Mouse (Mus musculus): ENCODE data around the gene Slc7a1. TPM values are rescaled to one million over a fixed set of nuclear protein-coding genes. Genes with fewer than 3 reads are reported as not detected.

Gene Slc7a1
- 10 to 100 TPM; 16.2 to 17.7 TPM for total RNA-seq (2021)
- long read RNA-seq, experiment 1, partial matches to known transcripts, result 0 of 7 reads
- long read RNA-seq, experiment 1, other reads (novel, unspliced or antisense), result 7 of 7 reads
- long read RNA-seq, experiment 2, partial matches to known transcripts, result 1 of 4 reads
- long read RNA-seq, experiment 2, other reads (novel, unspliced or antisense), result 3 of 4 reads

DNA sequence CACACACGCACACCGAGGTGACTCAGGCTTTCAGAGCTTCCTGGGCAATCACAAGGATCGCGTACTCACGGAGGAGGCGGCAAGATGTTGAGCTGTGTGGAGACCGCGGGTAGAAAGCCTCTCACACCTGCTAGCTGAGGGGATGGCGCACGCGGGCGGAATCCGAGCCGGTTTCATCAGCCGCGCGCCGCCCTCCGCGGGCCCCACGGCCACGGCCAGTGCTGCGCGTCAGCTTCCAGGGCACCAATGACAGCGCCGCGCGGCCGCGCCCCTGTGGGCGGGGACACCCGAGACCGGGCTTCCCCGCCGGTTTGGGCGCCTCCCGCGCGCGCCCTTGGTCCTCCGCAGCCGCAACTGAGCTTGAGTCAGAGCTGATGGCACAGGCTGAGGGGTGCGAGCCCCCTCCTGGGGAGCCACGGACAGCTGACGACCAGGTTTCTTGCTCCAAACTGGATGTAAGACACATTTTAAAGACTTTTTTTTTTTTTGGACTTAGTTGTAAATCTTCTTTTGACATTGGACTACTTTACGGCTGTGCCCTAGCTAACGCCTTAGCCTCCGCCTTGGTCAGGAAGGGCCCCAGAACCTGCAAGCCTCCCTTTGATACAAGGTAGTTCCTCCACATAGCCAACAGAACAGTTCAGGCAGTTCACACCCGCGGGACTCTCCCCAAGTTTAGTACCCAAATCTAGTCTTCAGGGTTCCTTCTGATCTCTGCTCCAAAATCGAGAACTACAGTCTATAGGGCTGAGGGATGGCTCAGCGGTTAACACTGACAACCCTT is at the start of gene Slc7a1:
TSS of gene Slc7a1 (minus strand) at position 245 of the 784 bp plus-strand sequence.
- DNase-seq, result peak; percentile 92 to 94
- intact Hi-C loops (cut with DNase I), result loop anchor here (5.0 kb wide), 1 partner anchor 58 kb away; no protein-coding TSS in a partner anchor

GRCm38 (mm10) chr5:148444974-148445373 is 45.3 kb upstream of the Slc7a1 start:
- intact Hi-C loops (cut with DNase I), result loop anchor here (5.0 kb wide), 1 partner anchor 58 kb away; no protein-coding TSS in a partner anchor
- DNase-seq, result no peak

GRCm38 (mm10) chr5:148443734-148444133 is 44.0 kb upstream of the Slc7a1 start:
- intact Hi-C loops (cut with DNase I), result no loop called here
- peak; percentile 48 to 66 for DNase-seq

DNA sequence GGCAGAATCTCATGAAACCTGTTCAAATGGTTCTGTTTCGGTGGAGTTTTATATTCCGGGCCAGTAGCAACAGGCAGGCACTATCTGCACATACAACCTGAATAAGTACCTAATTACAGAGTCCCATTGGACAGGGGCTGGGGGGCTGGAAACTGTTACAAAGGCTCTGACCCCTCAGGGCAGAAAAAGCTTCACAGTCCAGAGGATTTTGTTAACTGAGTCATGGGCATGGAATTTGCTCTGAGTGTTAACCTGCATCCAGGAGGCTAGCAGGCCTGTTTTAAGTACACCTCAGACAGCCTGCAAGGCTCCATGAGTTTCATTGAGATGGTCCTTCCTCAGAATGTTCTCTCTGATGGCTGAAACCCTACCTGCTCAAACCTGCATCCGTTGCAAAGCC is 36.0 kb upstream of the Slc7a1 start:
- DNase-seq, result no peak
- intact Hi-C loops (cut with DNase I), result no loop called here

GRCm38 (mm10) chr5:148432121-148432520 is 32.4 kb upstream of the Slc7a1 start:
- intact Hi-C loops (cut with DNase I), result no loop called here
- DNase-seq, result no peak

GRCm38 (mm10) chr5:148428846-148429245 is 29.1 kb upstream of the Slc7a1 start:
- no peak for DNase-seq
- intact Hi-C loops (cut with DNase I), result no loop called here

GRCm38 (mm10) chr5:148425136-148425535 is 25.4 kb upstream of the Slc7a1 start:
- intact Hi-C loops (cut with DNase I), result no loop called here
- no peak for DNase-seq

- intact Hi-C loops (cut with DNase I), result no loop called here
- no peak for DNase-seq
These were observed 21.6 kb upstream of the Slc7a1 start for GRCm38 (mm10) chr5:148421326-148421725.

DNA sequence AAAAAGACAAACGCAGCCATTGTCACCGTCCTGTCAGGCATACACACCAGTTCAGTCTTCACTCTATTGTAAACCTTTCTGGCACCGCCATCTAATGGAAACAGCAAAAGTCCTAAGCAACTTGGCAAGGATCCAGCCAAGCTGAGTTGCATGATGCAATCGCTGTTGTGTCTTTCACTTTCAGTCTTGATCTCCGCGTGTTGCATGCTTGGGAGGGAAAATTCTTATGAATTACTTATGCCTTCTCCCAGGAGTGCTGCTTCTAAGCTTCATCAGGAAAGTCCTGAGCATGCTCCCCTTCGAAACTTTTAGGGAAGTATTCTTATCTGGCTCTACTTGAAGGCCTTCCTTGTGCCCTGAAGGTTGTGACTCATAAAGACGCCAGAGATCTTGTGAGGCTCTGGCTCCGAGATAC is 19.4 kb upstream of the Slc7a1 start:
- intact Hi-C loops (cut with DNase I), result no loop called here
- peak; percentile 30 to 61 for DNase-seq

DNA sequence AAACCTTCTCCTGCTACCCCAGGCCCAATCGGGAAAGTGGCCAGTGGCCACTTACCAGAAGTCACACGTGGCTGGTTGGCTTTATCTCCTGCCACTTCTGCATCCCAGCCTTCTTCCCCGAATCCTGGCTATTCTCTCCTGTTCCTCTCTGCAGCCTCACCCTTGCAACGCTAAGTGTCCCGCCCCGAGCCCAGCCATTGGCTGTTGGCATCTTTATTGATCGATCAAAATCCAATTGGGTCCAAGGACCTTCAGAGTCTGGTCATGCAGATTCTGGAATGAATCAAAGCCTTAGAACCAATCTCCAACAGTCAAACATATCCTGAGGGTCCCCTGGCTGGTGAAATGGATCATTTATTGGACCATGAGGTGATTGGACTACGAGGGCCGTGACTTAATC is 18.7 kb upstream of the Slc7a1 start:
- intact Hi-C loops (cut with DNase I), result no loop called here
- no peak for DNase-seq

GRCm38 (mm10) chr5:148417756-148418155 is 18.1 kb upstream of the Slc7a1 start:
- no peak for DNase-seq
- intact Hi-C loops (cut with DNase I), result no loop called here

DNA sequence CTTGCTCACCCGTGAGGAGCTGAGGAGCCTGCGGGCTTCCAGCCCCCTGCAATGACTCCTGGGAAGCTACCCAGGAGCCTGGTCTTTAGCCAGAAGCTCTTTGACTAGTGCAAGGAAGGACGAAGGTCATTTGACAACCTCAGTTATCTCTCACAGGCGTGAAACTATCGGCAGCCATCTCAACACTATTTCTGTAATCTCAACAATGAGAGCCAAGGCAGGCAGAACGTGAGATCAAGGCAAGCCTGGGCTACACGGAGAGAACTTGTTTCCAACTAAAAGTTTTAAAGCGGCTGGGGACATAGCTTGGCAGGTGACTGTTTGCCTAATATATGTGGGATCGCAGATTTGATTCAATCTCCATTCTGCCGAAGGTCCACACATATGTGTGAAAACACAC is 16.8 kb upstream of the Slc7a1 start:
- intact Hi-C loops (cut with DNase I), result no loop called here
- DNase-seq, result peak in 1 of 2 experiments; percentile 9

DNA sequence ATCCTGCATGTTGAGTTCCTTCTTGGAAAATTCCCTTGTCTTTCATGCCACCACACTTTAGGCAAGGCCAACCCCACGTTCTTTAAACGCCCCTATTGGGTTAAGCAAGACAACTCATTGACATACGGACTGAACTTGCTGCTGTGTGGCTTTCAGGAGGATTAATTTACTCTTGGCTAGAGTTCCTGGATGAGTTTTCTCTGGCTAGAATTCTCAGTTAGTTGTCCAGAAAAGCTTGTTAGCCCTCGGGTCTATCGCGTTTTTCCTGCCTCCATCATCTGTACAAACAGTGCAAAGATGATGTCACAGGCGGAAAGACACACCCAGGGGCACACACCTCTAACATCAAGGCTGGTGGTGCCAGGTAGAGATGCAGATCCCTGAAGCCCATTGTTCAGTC is 14.5 kb upstream of the Slc7a1 start:
- no peak for DNase-seq
- intact Hi-C loops (cut with DNase I), result no loop called here

DNA sequence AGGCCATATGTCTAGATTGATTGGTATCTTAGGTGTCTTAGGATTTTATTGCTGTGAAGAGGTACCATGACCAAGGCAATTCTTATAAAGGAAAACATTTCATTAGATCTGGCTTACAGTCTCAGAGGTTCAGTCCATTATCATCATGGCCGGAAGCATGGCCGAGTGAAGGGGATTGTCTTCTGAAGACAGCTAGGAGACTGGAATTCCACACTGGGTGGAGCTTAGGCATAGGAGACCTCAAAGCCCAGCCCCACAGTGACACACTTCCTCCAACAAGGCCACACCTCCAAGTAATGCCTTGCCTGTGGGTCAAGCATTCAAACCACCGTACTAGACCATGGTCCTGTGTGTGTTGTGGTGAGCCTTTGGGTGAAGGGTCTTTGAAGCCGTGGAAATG is 12.8 kb upstream of the Slc7a1 start:
- intact Hi-C loops (cut with DNase I), result no loop called here
- DNase-seq, result no peak

GRCm38 (mm10) chr5:148409465-148409864 is 9.8 kb upstream of the Slc7a1 start:
- peak; percentile 24 to 34 for DNase-seq

DNA sequence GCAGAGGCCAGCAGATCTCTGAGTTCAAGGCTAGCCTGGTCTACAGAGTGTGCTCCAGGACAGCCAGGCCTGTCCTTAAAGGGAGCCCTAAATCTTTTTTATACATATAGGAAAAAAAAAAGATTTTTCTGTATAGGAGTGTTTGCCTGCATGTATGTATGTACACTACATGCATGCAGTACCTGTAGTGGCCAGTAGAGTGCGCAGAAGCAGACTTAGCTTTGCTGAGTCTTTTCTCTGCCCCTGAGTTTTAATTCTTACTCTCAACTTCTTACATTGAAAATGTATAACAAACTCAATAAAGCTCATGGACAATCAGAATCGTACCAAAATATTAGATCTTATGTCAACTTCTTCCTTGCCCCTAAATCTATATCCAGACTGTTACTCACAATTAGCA is 7.2 kb upstream of the Slc7a1 start:
- intact Hi-C loops (cut with DNase I), result no loop called here

More at GRCm38 (mm10) chr5:148409465-148409864, 9.8 kb upstream of the Slc7a1 start:
- intact Hi-C loops (cut with DNase I), result no loop called here

DNA sequence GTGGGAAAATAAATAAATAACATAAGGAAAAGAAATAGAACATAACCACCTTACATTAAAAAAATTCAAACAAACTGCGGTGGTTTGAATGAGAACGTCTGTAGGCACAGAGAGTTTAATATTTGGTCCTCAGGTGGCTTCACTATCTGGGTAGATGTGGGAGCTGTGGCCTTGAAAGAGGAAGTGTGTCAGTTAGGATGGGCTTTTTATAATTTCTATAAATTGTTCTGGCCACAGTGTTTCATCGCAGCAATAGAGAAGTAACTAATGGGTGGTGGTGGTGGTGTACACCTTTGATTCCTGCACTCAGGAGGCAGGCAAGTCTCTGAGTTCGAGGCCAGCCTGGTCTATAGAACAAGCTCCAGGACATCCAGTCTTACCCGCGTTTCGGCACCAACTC is 4.8 kb upstream of the Slc7a1 start:
- DNase-seq, result no peak
- intact Hi-C loops (cut with DNase I), result no loop called here

More for the DNA sequence above, 7.2 kb upstream of the Slc7a1 start:
- no peak for DNase-seq

GRCm38 (mm10) chr5:148402641-148403040 is 2.9 kb upstream of the Slc7a1 start:
- intact Hi-C loops (cut with DNase I), result no loop called here
- no peak for DNase-seq

GRCm38 (mm10) chr5:148398766-148399659 is 691 bp downstream of the Slc7a1 start:
- peak; percentile 51 to 54 for DNase-seq
- intact Hi-C loops (cut with DNase I), result loop anchor here (5.0 kb wide), 1 partner anchor 57 kb away; no protein-coding TSS in a partner anchor

DNA sequence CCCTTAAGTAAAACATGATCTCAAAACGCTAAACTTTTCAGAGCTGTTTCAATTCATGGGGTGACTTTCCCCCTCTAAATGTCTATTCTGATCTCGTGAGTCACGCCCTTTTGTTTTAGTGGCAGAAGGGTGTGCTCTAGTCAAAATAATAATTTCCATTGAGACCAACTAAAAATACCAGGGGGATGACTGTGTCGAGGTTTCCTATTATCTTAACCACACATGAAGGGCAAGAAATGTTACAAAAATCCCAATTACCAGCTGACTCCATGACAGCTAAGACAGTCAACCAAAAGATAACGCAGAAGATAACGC is 1.3 kb downstream of the Slc7a1 start:
- intact Hi-C loops (cut with DNase I), result loop anchor here (5.0 kb wide), 1 partner anchor 56 kb away; no protein-coding TSS in a partner anchor
- DNase-seq, result no peak

DNA sequence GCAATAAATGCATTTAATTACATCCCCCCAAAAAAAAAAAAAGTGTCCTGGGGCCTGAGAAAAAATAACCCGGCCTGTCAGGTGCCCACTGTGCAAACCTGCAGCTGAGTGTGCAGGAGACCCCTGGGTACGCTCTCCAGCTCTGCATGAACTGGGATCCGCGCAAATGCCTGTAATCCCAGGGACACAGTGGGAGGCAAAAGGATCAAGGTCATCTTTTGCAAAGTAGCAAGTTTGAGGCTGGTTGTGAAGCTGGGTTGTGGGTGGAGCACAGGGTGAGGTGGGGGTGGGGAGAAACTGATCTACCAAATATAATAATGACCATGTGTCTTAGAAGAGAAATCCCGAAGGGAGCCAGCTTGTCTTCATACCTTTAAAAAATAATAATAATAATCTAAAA is 1.8 kb downstream of the Slc7a1 start:
- DNase-seq, result no peak
- intact Hi-C loops (cut with DNase I), result loop anchor here (5.0 kb wide), 1 partner anchor 56 kb away; no protein-coding TSS in a partner anchor
